Mouse (Mus musculus): ENCODE results near the gene Neurl3. TPM values are rescaled to one million over a fixed set of nuclear protein-coding genes. Genes with fewer than 3 reads are reported as not detected.

Neurl3 gene
- total and polyA plus RNA-seq, 3 experiments, result 0.92 to 3.3 TPM; not detected in 1

DNA sequence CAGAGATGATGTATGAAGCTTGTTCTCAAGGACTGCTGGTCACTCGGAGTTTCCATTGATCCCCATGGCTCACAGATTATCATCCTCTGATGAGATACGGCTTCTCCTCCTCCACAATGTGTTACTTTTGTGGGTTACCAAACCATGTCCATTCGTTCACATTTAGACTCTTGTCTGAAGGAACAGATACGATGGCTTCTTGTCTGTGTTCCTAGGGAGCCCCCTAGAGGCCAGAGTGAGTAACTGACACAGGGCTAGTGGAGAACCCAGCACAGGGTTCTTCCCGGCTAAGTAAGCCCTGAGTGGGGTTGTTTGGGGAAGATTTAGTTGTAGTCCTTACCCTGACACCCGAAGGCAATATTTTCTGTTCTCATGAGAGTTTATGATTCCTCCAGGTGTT is 21.7 kb downstream of the Neurl3 start (continued):
- TF ChIP-seq CHD2 (IDR thresholded peaks at IDR 0.05; ENCODE audit: low read length) (no peak), KAT2A (conservative IDR thresholded peaks at IDR 0.05; ENCODE audit: low read depth, low read length) (no peak), BHLHE40 (IDR thresholded peaks at IDR 0.05; ENCODE audit: borderline replicate concordance, low read depth, low read length) (peak; percentile 15; the same call in 1 of the 2 replicates), SIN3A (IDR thresholded peaks at IDR 0.05; ENCODE audit: low read length) (peak; percentile 32; the same call in 1 of the 2 replicates), POLR2A (IDR thresholded peaks at IDR 0.05; ENCODE audit: control insufficient read depth in 1 of 2, insufficient read depth in 1 of 2, low read depth in 1 of 2, low read length in 2 of 2, poor library complexity in 1 of 2) (no peak), UBTF (IDR thresholded peaks at IDR 0.05; ENCODE audit: borderline replicate concordance, insufficient read depth, low read depth, low read length) (no peak), ZNF384 (IDR thresholded peaks at IDR 0.05; ENCODE audit: low read depth, low read length) (no peak), CHD1 (IDR thresholded peaks at IDR 0.05; ENCODE audit: low read depth, low read length) (no peak), POLR2AphosphoS2 (IDR thresholded peaks at IDR 0.05; ENCODE audit: low read length) (no peak), RCOR1 (IDR thresholded peaks at IDR 0.05; ENCODE audit: low read depth, low read length) (no peak), POLR2AphosphoS5 (IDR thresholded peaks at IDR 0.05; ENCODE audit: borderline replicate concordance, low read depth, low read length) (no peak), RAD21 (IDR thresholded peaks at IDR 0.05; ENCODE audit: low read depth, low read length) (peak; percentile 96), ZKSCAN1 (IDR thresholded peaks at IDR 0.05; ENCODE audit: low read depth, low read length) (no peak), ZMIZ1 (IDR thresholded peaks at IDR 0.05; ENCODE audit: low read depth, low read length) (no peak), EP300 (IDR thresholded peaks at IDR 0.05; ENCODE audit: low read depth in 1 of 2, low read length in 2 of 2) (no peak), ETS1 (IDR thresholded peaks at IDR 0.05; ENCODE audit: low read depth, low read length) (no peak), SMC3 (IDR thresholded peaks at IDR 0.05; ENCODE audit: low read depth, low read length) (peak; percentile 78), JUND (IDR thresholded peaks at IDR 0.05; ENCODE audit: low read depth, low read length) (no peak), TAL1 (IDR thresholded peaks at IDR 0.05; ENCODE audit: low read length) (no peak), NELFE (IDR thresholded peaks at IDR 0.05; ENCODE audit: low read depth, low read length) (no peak), MAZ (IDR thresholded peaks at IDR 0.05; ENCODE audit: low read depth, low read length) (0 out of 2 replicates have a peak, but pooled peaks have one; percentile 28), TCF12 (IDR thresholded peaks at IDR 0.05; ENCODE audit: low read depth, low read length) (no peak)

DNA sequence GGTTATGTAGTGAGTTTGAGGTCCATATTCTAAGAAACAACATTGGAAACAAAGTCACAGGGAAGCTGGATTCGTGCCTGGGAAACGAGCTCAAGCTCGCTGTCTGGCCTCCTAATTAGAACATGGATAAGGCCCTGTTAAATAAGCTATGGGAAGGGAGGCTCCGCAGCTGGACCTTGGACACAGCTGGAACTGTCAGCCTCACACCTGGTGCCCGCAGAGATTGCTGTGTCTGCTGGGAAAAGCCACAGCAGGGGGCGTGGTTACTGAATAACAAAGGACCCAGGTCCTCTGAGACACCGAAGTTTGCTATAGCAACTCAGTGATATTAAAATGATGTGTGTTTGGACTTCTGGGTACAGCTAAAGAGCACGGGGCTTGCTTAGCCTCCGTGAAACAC is 23.1 kb downstream of the Neurl3 start:
- H3K36me3 ChIP-seq (ENCODE audit: control insufficient read depth in 1 of 2, insufficient read depth in 2 of 2, low read length in 2 of 2), result no peaks in the 10 kb centered on the region
- no peaks in the 10 kb centered on the region for H3K9me3 ChIP-seq (replicated peaks; ENCODE audit: insufficient read depth, low read length)
- no peak for DNase-seq (ENCODE audit: low read depth, low spot score)
- H3K27me3 ChIP-seq (ENCODE audit: control insufficient read depth in 1 of 2, insufficient read depth in 2 of 2, low read length in 2 of 2), result peaks cover 0 to 2% of the 10 kb centered on the region in 2 experiments; a peak in 2 of 4 replicates
- H3K4me3 ChIP-seq (ENCODE audit: control insufficient read depth in 1 of 2, insufficient read depth in 1 of 2, low read depth in 2 of 2, low read length in 2 of 2), result no peak overlapping the region
- H3K9ac ChIP-seq (ENCODE audit: control insufficient read depth, low read depth, low read length, poor library complexity, severe bottlenecking), result no peak overlapping the region
- H3K79me2 ChIP-seq (ENCODE audit: control insufficient read depth, insufficient read depth, low read length, poor library complexity), result no peaks in the 10 kb centered on the region
- no peaks in the 10 kb centered on the region for H3K4me1 ChIP-seq (ENCODE audit: control insufficient read depth in 1 of 2, insufficient read depth in 2 of 2, low read length in 2 of 2)
- H3K27ac ChIP-seq (ENCODE audit: control insufficient read depth, low read depth, low read length), result no peak overlapping the region
- no peak for TF ChIP-seq USF1 (IDR thresholded peaks at IDR 0.05; ENCODE audit: low read depth, low read length)

Data from MEL (cell line).